Comparison of ENCODE assay signal across 17 mouse cellular contexts in genomic region chr9:97130001-97130400, GRCm38 (mm10).
"Had no signal": no experiment of that assay in that cellular context is flagged by ENCODE, and none has a peak within 500 bp of the region (broad histone marks: within the 10 kb centered on the region; RNA-seq: fewer than 3 reads in every experiment).

No protein-coding gene starts in this region.

- ATAC-seq: lung, postnatal 0 days; midbrain, embryonic 13.5 days; midbrain, embryonic 15.5 days had no signal

- DNase-seq: lung, adult 2 months; lung, postnatal 14 days; lung, postnatal 36 days; right cerebral cortex, postnatal 14 days; thymus, adult 2 months; thymus, postnatal 25 days; thymus, postnatal 4 days had no signal

- H3K9ac ChIP-seq: lung, embryonic 15.5 days; midbrain, embryonic 13.5 days; midbrain, embryonic 15.5 days; neural tube, embryonic 12.5 days; stomach, embryonic 15.5 days had no signal

- H3K27me3 ChIP-seq: lung, embryonic 15.5 days; midbrain, embryonic 13.5 days; midbrain, embryonic 15.5 days; neural tube, embryonic 12.5 days; stomach, embryonic 15.5 days had no signal

- H3K27ac ChIP-seq: lung, embryonic 15.5 days; macrophage; midbrain, embryonic 13.5 days; midbrain, embryonic 15.5 days; neural tube, embryonic 12.5 days; stomach, embryonic 15.5 days; stomach, postnatal 0 days had no signal

- H3K4me3 ChIP-seq: lung, embryonic 15.5 days; megakaryocyte, embryonic 14.5 days; midbrain, embryonic 13.5 days; midbrain, embryonic 15.5 days; neural tube, embryonic 12.5 days; stomach, embryonic 15.5 days had no signal

- H3K4me2 ChIP-seq: lung, embryonic 15.5 days; midbrain, embryonic 11.5 days; midbrain, embryonic 13.5 days; midbrain, embryonic 15.5 days; neural tube, embryonic 12.5 days; stomach, embryonic 15.5 days had no signal

- H3K36me3 ChIP-seq: lung, embryonic 15.5 days; midbrain, embryonic 13.5 days; midbrain, embryonic 15.5 days; neural tube, embryonic 12.5 days; stomach, embryonic 15.5 days had no signal

- H3K9me3 ChIP-seq: lung, embryonic 15.5 days; midbrain, embryonic 13.5 days; midbrain, embryonic 15.5 days; stomach, embryonic 15.5 days had no signal

- H3K4me1 ChIP-seq: lung, embryonic 15.5 days; megakaryocyte, embryonic 14.5 days; midbrain, embryonic 13.5 days; midbrain, embryonic 15.5 days; neural tube, embryonic 12.5 days; stomach, embryonic 15.5 days had no signal
